Mouse (Mus musculus) heart, adult 2 months (tissue): Measurements from ENCODE around the gene Itpkb.
A peak's percentile ranks its signal among the peaks of the same experiment; 100 is the strongest.

ENCODE experiments used
- CTCF ChIP-seq: fragments of 200-600 bp; IDR thresholded peaks from 2 replicates; pipeline ENCODE4 v1.8.1; 2022; ENCODE audit warnings: antibody characterized with exemption, mild to moderate bottlenecking, moderate library complexity
- EP300 ChIP-seq: fragments of 200-500 bp; IDR thresholded peaks from 2 replicates; pipeline ENCODE4 v1.6.1; 2011; ENCODE audit warnings: low read depth, low read length, control low read depth; ENCODE audit not compliant: insufficient read depth
- POLR2A ChIP-seq: fragments of 200-500 bp; IDR thresholded peaks from 2 replicates; pipeline ENCODE4 v1.6.1; 2011; ENCODE audit warnings: mild to moderate bottlenecking, low read depth, low read length, control low read depth; ENCODE audit not compliant: insufficient read depth

DNA sequence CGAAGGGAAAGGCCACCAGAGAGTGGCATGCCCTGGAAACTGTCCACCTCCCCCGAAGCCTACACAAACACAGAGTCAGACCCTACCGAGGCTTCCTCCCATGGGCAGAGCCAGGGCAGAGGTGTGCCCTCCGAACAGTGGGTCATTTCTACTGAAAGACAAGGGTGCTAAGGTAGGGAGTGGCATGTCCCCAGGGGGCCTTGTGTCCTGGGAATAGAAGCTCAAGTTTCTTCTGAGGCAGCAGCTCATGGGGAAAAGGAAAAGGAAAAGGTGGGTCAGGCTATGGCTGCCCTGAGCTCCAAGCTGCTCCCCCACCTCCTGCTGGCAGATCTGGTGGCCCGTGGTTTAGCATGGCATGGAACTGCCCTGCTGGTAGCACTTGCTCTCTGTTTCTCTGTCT is 79.5 kb downstream of the Itpkb start:
- TF ChIP-seq POLR2A (no peak), EP300 (no peak), CTCF (peak; percentile 35)
